Mouse (Mus musculus) liver, embryonic 13.5 days (tissue): ENCODE results near the gene Zfp462. TPM values are rescaled to one million over a fixed set of nuclear protein-coding genes. Genes with fewer than 3 reads are reported as not detected.

Experiments used
- ATAC-seq: fragments of 200-750 bp; cut with Nextera tagmentation; 2 replicates; pipeline ENCODE4 v1.8.0; 2017; ENCODE audit warnings: low read depth, mild to moderate bottlenecking, moderate number of reproducible peaks, moderate library complexity
- DNase-seq: peaks from one replicate; pipeline ENCODE4 v3.0.0; 2022
- H3K27ac ChIP-seq: fragments of 300-500 bp; sonication (generic); 2 replicates; pipeline ENCODE4 v1.5.1; 2015; ENCODE audit warnings: moderate library complexity, mild to moderate bottlenecking, inconsistent platforms
- H3K27me3 ChIP-seq: fragments of 300-500 bp; sonication (generic); 2 replicates; pipeline ENCODE4 v1.6.1; 2015; ENCODE audit warnings: mild to moderate bottlenecking, inconsistent platforms
- H3K36me3 ChIP-seq: fragments of 300-500 bp; sonication (generic); 2 replicates; pipeline ENCODE4 v1.6.1; 2015; ENCODE audit warnings: mild to moderate bottlenecking, inconsistent platforms
- H3K4me1 ChIP-seq: fragments of 300-500 bp; sonication (generic); replicated peaks from 2 replicates; pipeline ENCODE4 v1.6.1; 2015; ENCODE audit warnings: inconsistent platforms
- H3K4me2 ChIP-seq: fragments of 300-500 bp; sonication (generic); 2 replicates; pipeline ENCODE4 v1.6.1; 2015; ENCODE audit warnings: inconsistent platforms, mild to moderate bottlenecking, moderate library complexity
- H3K4me3 ChIP-seq: fragments of 300-500 bp; sonication (generic); replicated peaks from 2 replicates; pipeline ENCODE4 v1.5.1; 2015; ENCODE audit warnings: mild to moderate bottlenecking, inconsistent platforms
- H3K9ac ChIP-seq: fragments of 300-500 bp; sonication (generic); 2 replicates; pipeline ENCODE4 v1.6.1; 2015; ENCODE audit warnings: mild to moderate bottlenecking, inconsistent platforms
- H3K9me3 ChIP-seq: fragments of 300-500 bp; sonication (generic); replicated peaks from 2 replicates; pipeline ENCODE4 v1.6.1; 2016; ENCODE audit warnings: inconsistent platforms
- WGBS: fragments of 180-500 bp; shearing (Covaris S2); methylation state at CpG from one replicate; pipeline ENCODE4 v1.1.7; 2015; ENCODE audit not compliant: insufficient replicate concordance; 5-methylcytosine and 5-hydroxymethylcytosine counted together
- polyA plus RNA-seq: library from polyadenylated mRNA; unstranded; fragments of >200 nt; fragmentation: Nextera tagmentation; extraction: Ambion mirVana; gene quantifications from 2 replicates; pipeline ENCODE4 v1.2.1, GENCODE M21; 2015

Zfp462 gene
- polyA plus RNA-seq, 1 experiment from 2014 or later, result 0.14 TPM

DNA sequence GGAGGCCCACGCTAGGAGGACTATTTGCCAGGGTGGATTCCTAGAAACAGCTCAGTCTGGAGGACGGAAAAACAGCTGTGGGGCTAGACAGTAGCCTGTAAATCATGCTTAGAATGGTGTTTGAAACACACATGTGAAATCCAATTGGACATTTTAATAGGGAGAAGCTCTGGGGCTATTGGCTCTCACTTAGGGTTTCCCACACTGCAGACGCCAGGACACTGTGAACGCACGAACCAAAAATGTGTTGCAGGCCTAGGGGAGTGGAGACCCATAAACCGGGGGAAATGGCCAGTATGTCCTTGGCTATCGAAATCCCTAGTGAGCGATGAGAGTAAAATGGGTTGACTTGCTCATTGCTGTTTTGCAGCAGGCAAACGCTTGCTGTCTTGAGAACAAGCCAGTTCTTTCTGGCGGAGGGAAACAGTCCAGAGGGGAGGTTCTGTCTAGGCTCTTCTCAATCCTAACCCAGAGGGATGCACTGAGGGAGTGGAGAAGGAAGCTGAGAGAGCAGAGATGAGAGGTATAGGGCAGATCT lies 81.3 kb downstream of the Zfp462 start:
- H3K4me3 ChIP-seq, result no peak overlapping the region
- H3K27me3 ChIP-seq, result no peaks in the 10 kb centered on the region
- ATAC-seq (no peak), DNase-seq (no peak)
- no peak overlapping the region for H3K27ac ChIP-seq
- H3K4me2 ChIP-seq, result no peak overlapping the region
- 81% methylated on average over 10 of the region's 10 CpGs for WGBS
- no peaks in the 10 kb centered on the region for H3K9me3 ChIP-seq
- no peak overlapping the region for H3K9ac ChIP-seq
- no peaks in the 10 kb centered on the region for H3K36me3 ChIP-seq
- H3K4me1 ChIP-seq, result no peaks in the 10 kb centered on the region

GRCm38 (mm10) chr4:55030401-55030800 lies 85.6 kb downstream of the Zfp462 start:
- no peak for DNase-seq
- H3K4me3 ChIP-seq, result no peak overlapping the region
- H3K36me3 ChIP-seq, result no peaks in the 10 kb centered on the region
- H3K4me1 ChIP-seq, result no peaks in the 10 kb centered on the region
- no peak for ATAC-seq
- no peak overlapping the region for H3K27ac ChIP-seq
- WGBS, result 66% methylated on average over 5 of the region's 5 CpGs
- H3K9ac ChIP-seq, result no peak overlapping the region
- no peak overlapping the region for H3K4me2 ChIP-seq
- H3K9me3 ChIP-seq, result no peaks in the 10 kb centered on the region
- no peaks in the 10 kb centered on the region for H3K27me3 ChIP-seq

- no peaks in the 10 kb centered on the region for H3K9me3 ChIP-seq
- H3K4me1 ChIP-seq, result no peaks in the 10 kb centered on the region
- no peak overlapping the region for H3K4me3 ChIP-seq
- DNase-seq (no peak), ATAC-seq (no peak)
- H3K27ac ChIP-seq, result no peak overlapping the region
- no peaks in the 10 kb centered on the region for H3K27me3 ChIP-seq
- H3K4me2 ChIP-seq, result no peak overlapping the region
- H3K9ac ChIP-seq, result no peak overlapping the region
- 52% methylated on average over 8 of the region's 8 CpGs for WGBS
- no peaks in the 10 kb centered on the region for H3K36me3 ChIP-seq
Measured at GRCm38 (mm10) chr4:55032317-55032930, 87.6 kb downstream of the Zfp462 start.

DNA sequence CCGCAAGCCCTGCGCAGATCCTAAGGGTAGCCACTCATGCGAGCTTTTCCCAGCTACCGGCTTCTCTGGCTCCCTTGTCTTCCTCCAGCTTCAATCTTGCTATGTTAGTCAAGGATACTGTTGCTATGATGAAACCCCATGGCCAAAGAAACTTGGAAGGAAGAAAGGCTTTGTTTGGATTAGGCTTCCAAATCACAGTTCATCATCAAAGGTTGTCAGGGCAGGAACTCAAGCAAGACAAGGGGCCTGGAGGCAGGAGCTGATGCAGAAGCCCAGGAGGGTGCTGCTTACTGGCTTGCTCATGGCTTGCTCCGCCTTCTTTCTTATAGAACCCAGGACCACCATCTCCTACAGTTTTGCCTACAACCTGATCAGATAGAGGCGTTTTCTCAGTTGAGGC lies 88.6 kb downstream of the Zfp462 start:
- H3K4me2 ChIP-seq, result no peak overlapping the region
- H3K9ac ChIP-seq, result no peak overlapping the region
- no peak overlapping the region for H3K4me3 ChIP-seq
- no peak overlapping the region for H3K27ac ChIP-seq
- no peaks in the 10 kb centered on the region for H3K4me1 ChIP-seq
- ATAC-seq, result no peak
- no peak for DNase-seq
- H3K36me3 ChIP-seq, result no peaks in the 10 kb centered on the region
- 71% methylated on average over 6 of the region's 6 CpGs for WGBS
- H3K27me3 ChIP-seq, result no peaks in the 10 kb centered on the region
- no peaks in the 10 kb centered on the region for H3K9me3 ChIP-seq

GRCm38 (mm10) chr4:55038139-55038538 lies 93.3 kb downstream of the Zfp462 start:
- DNase-seq (no peak), ATAC-seq (no peak)
- no peaks in the 10 kb centered on the region for H3K4me1 ChIP-seq
- no peak overlapping the region for H3K9ac ChIP-seq
- no peak overlapping the region for H3K27ac ChIP-seq
- no peaks in the 10 kb centered on the region for H3K27me3 ChIP-seq
- no peaks in the 10 kb centered on the region for H3K36me3 ChIP-seq
- 62% methylated on average over 6 of the region's 6 CpGs for WGBS
- no peaks in the 10 kb centered on the region for H3K9me3 ChIP-seq
- H3K4me3 ChIP-seq, result no peak overlapping the region
- no peak overlapping the region for H3K4me2 ChIP-seq

DNA sequence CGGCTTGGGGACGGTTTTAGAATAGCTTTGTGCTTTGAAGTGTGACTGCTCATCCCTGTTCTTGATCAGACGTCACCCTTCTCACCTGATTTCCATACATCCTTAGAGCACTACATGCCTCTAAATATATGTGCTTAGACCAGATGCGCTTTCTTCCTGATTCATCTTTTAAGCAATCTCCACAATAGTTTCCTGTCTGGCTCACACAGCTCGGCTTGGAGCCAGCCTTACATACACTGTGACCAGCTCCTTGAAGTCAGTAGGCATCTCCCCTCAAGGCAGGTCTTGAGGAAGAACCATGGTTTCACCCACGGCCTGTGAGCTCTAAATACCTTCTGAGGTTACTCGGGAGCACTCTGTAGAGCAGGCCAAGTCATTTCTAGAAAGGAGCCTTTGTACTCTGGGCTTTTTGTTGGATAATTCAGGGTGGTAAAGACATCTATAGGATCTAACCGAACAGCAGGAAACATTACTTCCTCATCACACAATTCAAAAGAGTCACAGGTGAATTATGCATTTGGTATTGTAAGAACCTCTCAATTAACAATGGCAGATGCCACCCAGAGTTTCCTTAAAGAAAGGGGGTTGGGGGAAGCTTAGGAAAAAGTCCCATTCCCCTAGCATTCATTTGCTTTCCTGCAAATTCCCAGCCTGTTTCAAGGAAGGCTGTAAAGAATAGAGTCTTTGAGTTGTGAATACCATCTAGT lies 95.6 kb downstream of the Zfp462 start:
- no peak overlapping the region for H3K9ac ChIP-seq
- WGBS, result 55% methylated on average over 8 of the region's 8 CpGs
- H3K27ac ChIP-seq, result no peak overlapping the region
- no peaks in the 10 kb centered on the region for H3K27me3 ChIP-seq
- ATAC-seq (no peak), DNase-seq (no peak)
- H3K9me3 ChIP-seq, result no peaks in the 10 kb centered on the region
- no peak overlapping the region for H3K4me3 ChIP-seq
- no peaks in the 10 kb centered on the region for H3K36me3 ChIP-seq
- no peak overlapping the region for H3K4me2 ChIP-seq
- H3K4me1 ChIP-seq, result no peaks in the 10 kb centered on the region

DNA sequence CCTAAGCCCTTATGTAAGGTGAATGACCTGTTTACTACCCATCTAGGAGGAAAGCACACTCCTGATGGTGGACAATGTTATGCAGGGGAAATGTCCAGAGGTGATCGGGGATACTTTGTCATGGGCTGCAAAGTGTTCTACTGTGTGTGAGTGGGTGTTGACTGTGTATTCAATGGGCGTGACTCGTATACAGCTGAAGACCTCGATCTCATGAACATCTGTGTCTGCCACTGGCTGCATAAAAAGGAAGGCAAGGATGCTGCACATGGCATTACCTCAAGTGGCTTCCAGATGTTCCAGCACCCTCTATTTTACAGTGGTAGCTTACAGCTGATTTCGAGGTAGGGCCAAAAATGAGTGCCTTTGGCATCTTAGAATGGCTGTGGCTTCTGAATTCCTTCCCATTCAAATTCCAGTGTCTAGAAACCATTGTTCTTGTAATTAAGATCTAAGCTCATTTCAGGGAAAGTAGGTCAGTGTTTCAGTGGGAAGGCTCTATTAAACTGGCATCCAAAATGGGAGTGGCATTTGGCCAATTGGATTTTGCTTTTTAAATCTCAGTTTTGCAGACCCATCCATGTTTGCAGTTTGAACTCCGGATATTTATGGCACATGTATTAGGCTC lies 96.4 kb downstream of the Zfp462 start:
- H3K27me3 ChIP-seq, result no peaks in the 10 kb centered on the region
- H3K4me3 ChIP-seq, result no peak overlapping the region
- no peaks in the 10 kb centered on the region for H3K4me1 ChIP-seq
- DNase-seq (no peak), ATAC-seq (no peak)
- no peak overlapping the region for H3K9ac ChIP-seq
- no peak overlapping the region for H3K27ac ChIP-seq
- no peak overlapping the region for H3K4me2 ChIP-seq
- WGBS, result 70% methylated on average over 6 of the region's 6 CpGs
- H3K36me3 ChIP-seq, result no peaks in the 10 kb centered on the region
- no peaks in the 10 kb centered on the region for H3K9me3 ChIP-seq

- 44% methylated on average over 4 of the region's 4 CpGs for WGBS
- no peak for ATAC-seq
Measured at GRCm38 (mm10) chr4:55042573-55042972, 97.7 kb downstream of the Zfp462 start.

DNA sequence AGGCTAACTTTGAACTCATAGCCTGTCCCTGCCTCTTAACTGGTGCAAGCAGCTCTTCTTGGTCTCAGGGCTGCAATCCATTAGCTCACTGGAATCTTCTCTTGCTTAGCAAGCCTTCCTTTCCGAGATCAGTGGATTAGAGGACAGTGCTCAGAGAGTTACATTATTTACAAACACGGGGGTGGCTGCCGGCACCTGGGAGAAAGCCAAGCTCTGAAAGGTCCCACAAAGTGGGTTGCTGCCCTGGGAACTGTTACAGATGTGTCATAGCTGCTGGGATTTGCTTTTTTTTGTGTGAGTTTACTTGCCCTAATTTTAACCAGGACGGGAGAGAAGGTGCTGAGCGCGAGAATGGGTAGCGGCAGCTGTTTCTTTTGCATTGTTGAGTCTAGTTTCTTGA lies 102.4 kb downstream of the Zfp462 start:
- no peak overlapping the region for H3K27ac ChIP-seq
- WGBS, result 65% methylated on average over 7 of the region's 7 CpGs
- no peaks in the 10 kb centered on the region for H3K36me3 ChIP-seq
- no peaks in the 10 kb centered on the region for H3K4me1 ChIP-seq
- ATAC-seq, result no peak
- no peak for DNase-seq
- no peaks in the 10 kb centered on the region for H3K27me3 ChIP-seq
- no peaks in the 10 kb centered on the region for H3K9me3 ChIP-seq
- H3K4me3 ChIP-seq, result no peak overlapping the region
- no peak overlapping the region for H3K4me2 ChIP-seq
- H3K9ac ChIP-seq, result no peak overlapping the region

More at GRCm38 (mm10) chr4:55042573-55042972, 97.7 kb downstream of the Zfp462 start:
- Histone ChIP-seq H3K4me1 (no peaks in the 10 kb centered on the region), H3K36me3 (no peaks in the 10 kb centered on the region), H3K4me3 (no peak overlapping the region), H3K27ac (no peak overlapping the region), H3K4me2 (no peak overlapping the region), H3K9ac (no peak overlapping the region), H3K27me3 (no peaks in the 10 kb centered on the region), H3K9me3 (no peaks in the 10 kb centered on the region)
- no peak for DNase-seq

DNA sequence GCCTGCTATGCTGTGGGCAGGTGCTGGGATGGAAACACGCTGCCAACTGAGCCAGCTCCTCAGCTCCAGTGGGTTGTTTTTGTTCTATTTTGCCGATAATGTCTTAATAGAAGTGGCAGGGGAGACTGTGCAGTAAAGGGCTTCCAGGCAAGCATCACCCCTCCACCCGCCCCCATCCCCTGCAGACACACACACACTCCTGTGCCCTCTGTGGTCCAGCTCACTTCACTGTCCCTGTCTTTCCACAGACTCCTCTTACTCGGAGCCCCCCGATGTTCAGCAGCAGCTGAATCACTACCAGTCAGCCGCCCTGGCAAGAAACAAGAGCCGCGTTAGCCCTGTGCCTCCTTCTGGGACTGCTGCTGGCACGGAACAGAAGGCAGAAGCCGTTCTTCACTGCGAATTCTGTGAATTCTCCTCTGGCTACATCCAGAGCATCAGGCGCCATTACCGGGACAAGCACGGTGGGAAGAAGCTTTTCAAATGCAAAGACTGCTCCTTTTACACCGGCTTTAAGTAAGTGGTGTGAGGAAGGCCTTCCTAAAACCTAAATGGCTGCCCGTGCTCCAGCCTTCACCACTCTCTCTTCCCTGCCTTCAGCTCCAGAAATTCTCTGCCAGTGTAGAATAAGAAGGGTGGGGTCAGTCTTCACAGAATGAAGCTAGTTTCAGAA lies 105.2 kb downstream of the Zfp462 start:
- DNase-seq, result no peak
- no peak overlapping the region for H3K4me2 ChIP-seq
- no peaks in the 10 kb centered on the region for H3K27me3 ChIP-seq
- H3K9me3 ChIP-seq, result no peaks in the 10 kb centered on the region
- H3K4me3 ChIP-seq, result no peak overlapping the region
- no peaks in the 10 kb centered on the region for H3K36me3 ChIP-seq
- H3K27ac ChIP-seq, result no peak overlapping the region
- WGBS, result 64% methylated on average over 16 of the region's 16 CpGs
- no peak for ATAC-seq
- no peaks in the 10 kb centered on the region for H3K4me1 ChIP-seq
- no peak overlapping the region for H3K9ac ChIP-seq

DNA sequence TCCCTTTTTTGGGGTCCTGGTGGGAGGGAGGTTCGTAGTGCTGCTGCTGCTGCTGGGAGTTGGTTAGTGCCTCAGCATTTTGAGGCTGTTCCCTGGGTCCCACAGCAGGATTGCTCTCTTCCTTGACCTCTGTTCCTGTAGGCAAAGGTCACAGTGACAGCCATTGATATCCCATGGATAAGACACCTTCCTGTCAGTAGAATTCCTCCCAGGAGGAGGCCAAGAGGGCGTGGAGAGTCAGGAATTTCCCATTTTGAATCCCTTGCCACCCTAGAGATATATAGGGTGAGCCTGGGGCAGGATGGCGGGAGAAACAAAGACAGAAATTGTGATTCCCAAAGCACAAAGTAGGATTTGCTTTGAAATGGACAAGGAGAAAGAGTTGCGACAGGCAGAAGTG lies 106.5 kb downstream of the Zfp462 start:
- no peak for ATAC-seq

More for the DNA sequence above, 106.5 kb downstream of the Zfp462 start:
- no peaks in the 10 kb centered on the region for H3K27me3 ChIP-seq
- H3K27ac ChIP-seq, result no peak overlapping the region
- WGBS, result 66% methylated on average over 4 of the region's 4 CpGs
- H3K4me2 ChIP-seq, result no peak overlapping the region
- H3K36me3 ChIP-seq, result no peaks in the 10 kb centered on the region
- H3K4me1 ChIP-seq, result no peaks in the 10 kb centered on the region
- H3K9ac ChIP-seq, result no peak overlapping the region
- no peak for DNase-seq
- H3K4me3 ChIP-seq, result no peak overlapping the region
- no peaks in the 10 kb centered on the region for H3K9me3 ChIP-seq
